Mouse (Mus musculus): ENCODE results near the gene Ptch2. TPM values are rescaled to one million over a fixed set of nuclear protein-coding genes. Genes with fewer than 3 reads are reported as not detected.

Gene Ptch2
- polyA plus RNA-seq, 1 experiment from 2014 or later = 1.3 TPM

- Histone ChIP-seq H3K27me3 (replicated peaks; ENCODE audit: control insufficient read depth, insufficient read depth, low read length) (no peaks in the 10 kb centered on the region), H3K36me3 (ENCODE audit: control insufficient read depth, insufficient read depth) (peaks cover 21% of the 10 kb centered on the region; the same call in 1 of the 2 replicates), H3K9me3 (ENCODE audit: control insufficient read depth) (no peaks in the 10 kb centered on the region), H3K27ac (ENCODE audit: low read depth, low read length) (no peak overlapping the region), H3K4me2 (replicated peaks; ENCODE audit: low read depth) (no peak overlapping the region), H3K4me3 (ENCODE audit: low read depth, low read length) (no peak overlapping the region), H3K4me1 (replicated peaks; ENCODE audit: control insufficient read depth, insufficient read depth, low read length) (no peaks in the 10 kb centered on the region), H3K9ac (ENCODE audit: low read depth, low read length) (no peak overlapping the region)
- no peak for TF ChIP-seq CTCF (IDR thresholded peaks at IDR 0.05; ENCODE audit: low read depth)
- WGBS = 79% methylated on average over 5 of the region's 5 CpGs
- peak; percentile 43; the same call in 1 of the 2 replicates for ATAC-seq
These were observed 24.7 kb upstream of the Ptch2 start for GRCm38 (mm10) chr4:117071183-117071582.

DNA sequence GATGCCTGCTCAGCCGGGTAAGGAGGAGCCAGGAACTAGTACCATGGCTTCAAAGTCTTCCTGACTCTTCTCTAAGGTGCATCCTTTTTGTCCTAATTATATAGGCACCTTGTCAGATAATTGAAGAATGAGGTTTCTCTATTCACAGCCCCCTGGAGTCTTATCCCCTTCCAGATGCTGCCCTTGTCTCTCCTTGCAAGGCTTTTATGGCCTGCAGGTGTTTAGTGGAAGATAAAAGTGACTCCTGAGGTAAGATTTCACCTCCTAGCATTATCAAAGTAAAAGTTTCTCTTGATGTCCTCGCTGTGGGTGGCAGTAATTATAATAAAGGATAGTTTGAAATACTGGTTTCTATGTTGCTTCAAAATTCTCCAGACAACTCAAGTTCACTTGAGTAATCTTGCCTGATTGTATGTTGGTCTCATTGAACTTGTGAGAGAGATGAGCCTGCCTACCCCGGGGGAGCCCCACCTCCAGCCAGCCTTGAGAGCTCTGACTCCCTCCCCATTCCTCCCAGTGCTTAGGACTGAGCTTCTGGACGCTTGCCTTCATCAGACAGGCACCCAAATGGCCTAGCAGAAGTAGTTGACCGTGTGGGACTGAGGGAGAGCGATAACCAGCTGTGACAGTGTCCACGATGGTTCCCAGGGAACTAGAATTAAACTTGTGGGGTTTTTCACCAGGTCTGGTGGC lies 7.8 kb upstream of the Ptch2 start:
- TF ChIP-seq CTCF (IDR thresholded peaks at IDR 0.05; ENCODE audit: low read depth) = no peak
- WGBS = 63% methylated on average over 7 of the region's 7 CpGs
- H3K27ac ChIP-seq (ENCODE audit: low read depth, low read length) = no peak overlapping the region
- no peak overlapping the region for H3K9ac ChIP-seq (ENCODE audit: low read depth, low read length)
- no peaks in the 10 kb centered on the region for H3K4me1 ChIP-seq (replicated peaks; ENCODE audit: control insufficient read depth, insufficient read depth, low read length)
- no peak overlapping the region for H3K4me2 ChIP-seq (replicated peaks; ENCODE audit: low read depth)
- peaks cover 24% of the 10 kb centered on the region for H3K36me3 ChIP-seq (ENCODE audit: control insufficient read depth, insufficient read depth)
- H3K4me3 ChIP-seq (ENCODE audit: low read depth, low read length) = no peak overlapping the region
- no peak for ATAC-seq
- H3K27me3 ChIP-seq (replicated peaks; ENCODE audit: control insufficient read depth, insufficient read depth, low read length) = no peaks in the 10 kb centered on the region
- no peaks in the 10 kb centered on the region for H3K9me3 ChIP-seq (ENCODE audit: control insufficient read depth)

DNA sequence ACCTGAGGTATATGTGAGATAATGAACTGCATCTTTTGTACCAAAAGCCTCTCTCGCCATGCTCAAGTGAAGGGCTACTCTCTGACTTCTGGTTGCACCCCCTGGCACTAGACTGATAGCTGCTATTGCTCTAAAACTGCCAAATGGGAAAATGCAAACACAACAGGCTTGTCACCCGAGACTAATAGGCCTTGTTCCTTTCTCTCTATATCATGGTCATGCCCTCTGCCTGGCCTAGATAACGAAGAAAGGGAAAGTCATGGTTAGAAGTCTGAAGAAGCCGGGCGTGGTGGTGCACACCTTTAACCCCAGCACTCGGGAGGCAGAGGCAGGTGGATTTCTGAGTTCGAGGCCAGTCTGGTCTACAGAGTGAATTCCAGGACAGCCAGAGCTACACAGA lies 5.3 kb upstream of the Ptch2 start:
- ATAC-seq = no peak
- H3K36me3 ChIP-seq (ENCODE audit: control insufficient read depth, insufficient read depth) = peaks cover 15% of the 10 kb centered on the region; the same call in 1 of the 2 replicates
- no peak overlapping the region for H3K9ac ChIP-seq (ENCODE audit: low read depth, low read length)
- no peaks in the 10 kb centered on the region for H3K4me1 ChIP-seq (replicated peaks; ENCODE audit: control insufficient read depth, insufficient read depth, low read length)
- H3K27me3 ChIP-seq (replicated peaks; ENCODE audit: control insufficient read depth, insufficient read depth, low read length) = no peaks in the 10 kb centered on the region
- TF ChIP-seq CTCF (IDR thresholded peaks at IDR 0.05; ENCODE audit: low read depth) = no peak
- H3K4me2 ChIP-seq (replicated peaks; ENCODE audit: low read depth) = no peak overlapping the region
- 69% methylated on average over 7 of the region's 7 CpGs for WGBS
- H3K4me3 ChIP-seq (ENCODE audit: low read depth, low read length) = no peak overlapping the region
- H3K27ac ChIP-seq (ENCODE audit: low read depth, low read length) = no peak overlapping the region
- no peaks in the 10 kb centered on the region for H3K9me3 ChIP-seq (ENCODE audit: control insufficient read depth)

DNA sequence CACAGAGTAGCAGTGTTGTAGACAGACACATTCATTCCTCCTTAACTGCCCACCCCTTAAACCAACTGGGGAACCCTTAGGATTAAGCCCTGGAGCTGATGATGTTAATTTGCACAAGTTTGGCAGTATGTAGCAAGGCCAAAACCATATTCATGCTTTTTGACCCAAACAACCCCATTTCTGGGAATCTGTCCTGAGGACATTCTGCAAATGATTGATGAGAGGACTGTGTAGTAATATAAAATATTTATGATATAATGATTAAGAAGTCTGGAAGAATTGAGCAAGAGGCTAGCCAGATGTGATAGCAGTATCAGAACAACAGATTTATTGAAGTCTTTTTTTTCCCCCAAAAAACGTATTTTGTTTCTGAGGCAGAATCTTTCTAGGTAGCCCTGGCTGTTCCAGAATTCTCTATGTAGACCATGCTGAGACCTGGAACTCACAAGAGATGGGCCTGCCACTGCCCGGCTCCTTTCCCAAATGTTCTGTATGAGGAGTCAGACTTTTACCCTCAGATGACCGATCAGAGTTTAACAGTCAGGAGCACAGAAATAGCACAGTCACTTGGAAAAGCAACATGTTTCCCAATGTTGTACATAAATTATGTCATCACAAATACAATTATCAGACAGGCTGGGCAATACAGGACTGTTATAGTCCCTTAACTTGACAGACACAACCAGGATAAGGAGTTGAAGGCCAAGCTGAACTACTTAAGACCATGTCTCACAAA lies 1.1 kb upstream of the Ptch2 start:
- no peak for ATAC-seq
- no peaks in the 10 kb centered on the region; the same call in 1 of the 2 replicates for H3K27me3 ChIP-seq (replicated peaks; ENCODE audit: control insufficient read depth, insufficient read depth, low read length)
- H3K9me3 ChIP-seq (ENCODE audit: control insufficient read depth) = no peaks in the 10 kb centered on the region
- no peak overlapping the region for H3K4me2 ChIP-seq (replicated peaks; ENCODE audit: low read depth)
- no peak overlapping the region for H3K9ac ChIP-seq (ENCODE audit: low read depth, low read length)
- H3K4me3 ChIP-seq (ENCODE audit: low read depth, low read length) = no peak overlapping the region
- 69% methylated on average over 3 of the region's 3 CpGs for WGBS
- H3K36me3 ChIP-seq (ENCODE audit: control insufficient read depth, insufficient read depth) = no peaks in the 10 kb centered on the region
- H3K4me1 ChIP-seq (replicated peaks; ENCODE audit: control insufficient read depth, insufficient read depth, low read length) = no peaks in the 10 kb centered on the region; the same call in 1 of the 2 replicates
- no peak for TF ChIP-seq CTCF (IDR thresholded peaks at IDR 0.05; ENCODE audit: low read depth)
- H3K27ac ChIP-seq (ENCODE audit: low read depth, low read length) = no peak overlapping the region

DNA sequence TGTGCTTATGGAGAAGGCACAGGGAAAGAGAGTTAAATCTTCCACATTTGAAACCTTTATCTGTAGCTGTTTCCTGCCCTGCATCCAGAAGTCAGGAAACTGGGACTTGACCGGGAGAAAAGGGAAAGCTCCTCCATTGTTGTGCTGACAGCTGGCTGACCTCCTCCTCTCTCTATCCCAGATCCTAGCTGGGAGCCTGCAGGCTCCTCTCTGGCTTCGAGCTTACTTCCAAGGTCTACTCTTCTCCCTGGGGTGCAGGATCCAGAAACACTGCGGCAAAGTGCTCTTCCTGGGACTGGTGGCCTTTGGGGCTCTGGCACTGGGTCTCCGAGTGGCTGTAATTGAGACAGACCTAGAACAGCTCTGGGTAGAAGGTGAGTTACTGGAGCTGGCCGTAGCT lies 791 bp downstream of the Ptch2 start:
- H3K9me3 ChIP-seq (ENCODE audit: control insufficient read depth) = no peaks in the 10 kb centered on the region
- no peak for TF ChIP-seq CTCF (IDR thresholded peaks at IDR 0.05; ENCODE audit: low read depth)
- 16% methylated on average over 5 of the region's 5 CpGs for WGBS
- no peak overlapping the region for H3K9ac ChIP-seq (ENCODE audit: low read depth, low read length)
- ATAC-seq = no peak
- H3K36me3 ChIP-seq (ENCODE audit: control insufficient read depth, insufficient read depth) = no peaks in the 10 kb centered on the region
- no peaks in the 10 kb centered on the region; the same call in 1 of the 2 replicates for H3K27me3 ChIP-seq (replicated peaks; ENCODE audit: control insufficient read depth, insufficient read depth, low read length)
- H3K4me2 ChIP-seq (replicated peaks; ENCODE audit: low read depth) = peak overlapping the region; percentile 68
- H3K4me1 ChIP-seq (replicated peaks; ENCODE audit: control insufficient read depth, insufficient read depth, low read length) = no peaks in the 10 kb centered on the region; the same call in 1 of the 2 replicates
- H3K4me3 ChIP-seq (ENCODE audit: low read depth, low read length) = peak overlapping the region; percentile 50
- peak overlapping the region; percentile 15; the same call in 1 of the 2 replicates for H3K27ac ChIP-seq (ENCODE audit: low read depth, low read length)

Measured in intestine, postnatal 0 days (tissue).